Mouse (Mus musculus): ENCODE data around the gene Abcd3. TPM values are rescaled to one million over a fixed set of nuclear protein-coding genes. Genes with fewer than 3 reads are reported as not detected.

Gene Abcd3
- polyA plus RNA-seq, 1 experiment from 2014 or later = 53.5 TPM

- ATAC-seq (ENCODE audit: low read depth) (no peak), DNase-seq (ENCODE audit: low spot score) (no peak)
- WGBS = 65% methylated on average over 9 of the region's 9 CpGs
- Histone ChIP-seq H3K36me3 (ENCODE audit: control insufficient read depth, insufficient read depth, low read length) (no peaks in the 10 kb centered on the region; the same call in 1 of the 2 replicates), H3K27ac (replicated peaks; ENCODE audit: low read depth, low read length) (no peak overlapping the region), H3K4me1 (ENCODE audit: control insufficient read depth, insufficient read depth, low read length) (0 out of 2 replicates have a peak, but pooled peaks cover 4% of the 10 kb centered on the region), H3K27me3 (replicated peaks; ENCODE audit: control insufficient read depth, insufficient read depth, low read length) (no peaks in the 10 kb centered on the region), H3K9me3 (ENCODE audit: control insufficient read depth, low read length) (no peaks in the 10 kb centered on the region), H3K4me2 (ENCODE audit: low read depth, low read length) (no peak overlapping the region), H3K9ac (ENCODE audit: low read depth, low read length) (no peak overlapping the region), H3K4me3 (ENCODE audit: low read depth, low read length) (no peak overlapping the region)
These were observed 76.3 kb downstream of the Abcd3 start for GRCm38 (mm10) chr3:121738742-121739342.

GRCm38 (mm10) chr3:121737901-121738300 is 77.2 kb downstream of the Abcd3 start:
- Histone ChIP-seq H3K4me3 (ENCODE audit: low read depth, low read length) (no peak overlapping the region), H3K4me2 (ENCODE audit: low read depth, low read length) (no peak overlapping the region), H3K9me3 (ENCODE audit: control insufficient read depth, low read length) (no peaks in the 10 kb centered on the region), H3K27ac (replicated peaks; ENCODE audit: low read depth, low read length) (no peak overlapping the region), H3K27me3 (replicated peaks; ENCODE audit: control insufficient read depth, insufficient read depth, low read length) (no peaks in the 10 kb centered on the region), H3K4me1 (ENCODE audit: control insufficient read depth, insufficient read depth, low read length) (0 out of 2 replicates have a peak, but pooled peaks cover 4% of the 10 kb centered on the region), H3K36me3 (ENCODE audit: control insufficient read depth, insufficient read depth, low read length) (no peaks in the 10 kb centered on the region; the same call in 1 of the 2 replicates), H3K9ac (ENCODE audit: low read depth, low read length) (no peak overlapping the region)
- WGBS = 76% methylated on average over 2 of the region's 2 CpGs
- no peak for ATAC-seq (ENCODE audit: low read depth)
- DNase-seq (ENCODE audit: low spot score) = no peak

DNA sequence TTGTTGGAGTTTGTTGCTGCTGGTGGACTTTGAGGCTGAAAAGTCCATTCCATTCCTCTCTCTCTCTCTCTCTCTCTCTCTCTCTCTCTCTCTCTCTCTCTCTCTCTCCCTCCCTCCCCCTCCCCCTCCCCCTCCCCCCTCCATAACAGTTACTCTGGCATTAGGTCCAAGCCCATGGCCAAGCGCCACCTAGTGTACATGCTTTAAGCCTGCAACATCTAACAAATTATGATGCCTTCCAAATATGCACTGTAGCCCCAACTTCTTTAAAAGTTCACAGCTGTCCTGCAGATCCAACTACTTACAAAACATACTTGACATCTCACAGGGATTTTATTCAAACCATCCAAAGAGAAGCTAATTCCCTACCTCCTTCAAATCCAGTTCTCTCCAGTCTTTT is 77.6 kb downstream of the Abcd3 start:
- no peak overlapping the region for H3K4me3 ChIP-seq (ENCODE audit: low read depth, low read length)
- no peak overlapping the region for H3K4me2 ChIP-seq (ENCODE audit: low read depth, low read length)
- H3K27ac ChIP-seq (replicated peaks; ENCODE audit: low read depth, low read length) = no peak overlapping the region
- 33% methylated on average over 1 of the region's 1 CpGs for WGBS
- no peaks in the 10 kb centered on the region; the same call in 1 of the 2 replicates for H3K36me3 ChIP-seq (ENCODE audit: control insufficient read depth, insufficient read depth, low read length)
- DNase-seq (ENCODE audit: low spot score) (no peak), ATAC-seq (ENCODE audit: low read depth) (no peak)
- no peaks in the 10 kb centered on the region for H3K27me3 ChIP-seq (replicated peaks; ENCODE audit: control insufficient read depth, insufficient read depth, low read length)
- H3K9me3 ChIP-seq (ENCODE audit: control insufficient read depth, low read length) = no peaks in the 10 kb centered on the region
- no peak overlapping the region for H3K9ac ChIP-seq (ENCODE audit: low read depth, low read length)
- H3K4me1 ChIP-seq (ENCODE audit: control insufficient read depth, insufficient read depth, low read length) = 0 out of 2 replicates have a peak, but pooled peaks cover 4% of the 10 kb centered on the region

DNA sequence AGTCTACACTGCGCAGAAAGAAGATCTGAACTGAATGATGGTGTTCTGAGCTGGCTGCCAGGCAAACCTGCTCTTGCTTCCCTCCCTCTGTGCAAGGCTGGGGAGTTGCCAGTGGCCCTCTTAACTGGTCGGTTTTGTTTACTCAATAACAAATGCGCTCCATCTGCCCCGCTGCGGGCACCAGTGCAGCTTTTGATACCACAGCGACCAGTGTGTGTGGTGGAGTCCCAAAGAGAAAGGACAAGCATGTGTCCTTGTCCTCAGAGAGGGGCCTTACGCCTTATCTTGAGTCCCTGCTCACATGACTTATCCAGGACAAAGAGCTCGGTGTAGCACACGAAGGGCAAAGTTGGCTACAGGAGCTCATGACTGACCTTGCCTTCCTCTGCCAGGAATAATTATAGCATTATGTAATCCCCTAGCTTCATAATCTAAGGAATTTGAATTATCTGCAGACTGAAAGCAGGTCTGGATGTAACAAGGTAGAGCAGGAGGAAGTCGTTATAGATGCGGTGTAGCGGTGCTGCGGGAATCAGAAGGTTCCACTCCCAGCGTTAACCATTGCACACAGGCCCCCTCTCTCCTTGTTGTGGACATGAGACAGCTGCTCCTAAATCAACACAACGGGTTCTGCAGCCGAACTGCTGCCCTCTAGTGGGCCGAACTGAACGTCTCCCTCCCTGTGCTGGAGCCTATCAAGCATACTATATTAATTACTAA is 78.9 kb downstream of the Abcd3 start:
- H3K4me2 ChIP-seq (ENCODE audit: low read depth, low read length) = 0 out of 2 replicates have a peak overlapping the region, but pooled peaks have one; percentile 2
- no peak overlapping the region for H3K9ac ChIP-seq (ENCODE audit: low read depth, low read length)

GRCm38 (mm10) chr3:121735542-121735941 is 79.6 kb downstream of the Abcd3 start:
- H3K27ac ChIP-seq (replicated peaks; ENCODE audit: low read depth, low read length) = no peak overlapping the region
- no peak for ATAC-seq (ENCODE audit: low read depth)

More for the DNA sequence above, 78.9 kb downstream of the Abcd3 start:
- no peak overlapping the region for H3K27ac ChIP-seq (replicated peaks; ENCODE audit: low read depth, low read length)
- H3K9me3 ChIP-seq (ENCODE audit: control insufficient read depth, low read length) = no peaks in the 10 kb centered on the region
- DNase-seq (ENCODE audit: low spot score) = peak; percentile 81
- H3K4me3 ChIP-seq (ENCODE audit: low read depth, low read length) = no peak overlapping the region
- ATAC-seq (ENCODE audit: low read depth) = peak; percentile 86
- H3K36me3 ChIP-seq (ENCODE audit: control insufficient read depth, insufficient read depth, low read length) = peaks cover 10% of the 10 kb centered on the region; the same call in 1 of the 2 replicates
- 0 out of 2 replicates have a peak, but pooled peaks cover 4% of the 10 kb centered on the region for H3K4me1 ChIP-seq (ENCODE audit: control insufficient read depth, insufficient read depth, low read length)
- H3K27me3 ChIP-seq (replicated peaks; ENCODE audit: control insufficient read depth, insufficient read depth, low read length) = no peaks in the 10 kb centered on the region
- WGBS = 29% methylated on average over 18 of the region's 18 CpGs

GRCm38 (mm10) chr3:121729678-121730077 is 85.4 kb downstream of the Abcd3 start:
- Histone ChIP-seq H3K4me3 (ENCODE audit: low read depth, low read length) (no peak overlapping the region), H3K4me1 (ENCODE audit: control insufficient read depth, insufficient read depth, low read length) (no peaks in the 10 kb centered on the region), H3K9me3 (ENCODE audit: control insufficient read depth, low read length) (no peaks in the 10 kb centered on the region), H3K27ac (replicated peaks; ENCODE audit: low read depth, low read length) (no peak overlapping the region), H3K9ac (ENCODE audit: low read depth, low read length) (no peak overlapping the region), H3K27me3 (replicated peaks; ENCODE audit: control insufficient read depth, insufficient read depth, low read length) (no peaks in the 10 kb centered on the region), H3K4me2 (ENCODE audit: low read depth, low read length) (no peak overlapping the region), H3K36me3 (ENCODE audit: control insufficient read depth, insufficient read depth, low read length) (peaks cover 11% of the 10 kb centered on the region; the same call in 1 of the 2 replicates)
- DNase-seq (ENCODE audit: low spot score) (no peak), ATAC-seq (ENCODE audit: low read depth) (no peak)
- WGBS = 88% methylated on average over 4 of the region's 4 CpGs

More at GRCm38 (mm10) chr3:121735542-121735941, 79.6 kb downstream of the Abcd3 start:
- Histone ChIP-seq H3K4me1 (ENCODE audit: control insufficient read depth, insufficient read depth, low read length) (0 out of 2 replicates have a peak, but pooled peaks cover 4% of the 10 kb centered on the region), H3K4me3 (ENCODE audit: low read depth, low read length) (no peak overlapping the region), H3K36me3 (ENCODE audit: control insufficient read depth, insufficient read depth, low read length) (peaks cover 11% of the 10 kb centered on the region; the same call in 1 of the 2 replicates), H3K4me2 (ENCODE audit: low read depth, low read length) (no peak overlapping the region), H3K27me3 (replicated peaks; ENCODE audit: control insufficient read depth, insufficient read depth, low read length) (no peaks in the 10 kb centered on the region), H3K9ac (ENCODE audit: low read depth, low read length) (no peak overlapping the region), H3K9me3 (ENCODE audit: control insufficient read depth, low read length) (no peaks in the 10 kb centered on the region)
- DNase-seq (ENCODE audit: low spot score) = no peak
- WGBS = 76% methylated on average over 7 of the region's 7 CpGs

GRCm38 (mm10) chr3:121725651-121726050 is 89.5 kb downstream of the Abcd3 start:
- WGBS = 71% methylated on average over 10 of the region's 10 CpGs
- H3K4me3 ChIP-seq (ENCODE audit: low read depth, low read length) = peak overlapping the region; percentile 11; the same call in 1 of the 2 replicates
- no peak overlapping the region for H3K9ac ChIP-seq (ENCODE audit: low read depth, low read length)
- peaks cover 9% of the 10 kb centered on the region; the same call in 1 of the 2 replicates for H3K4me1 ChIP-seq (ENCODE audit: control insufficient read depth, insufficient read depth, low read length)
- DNase-seq (ENCODE audit: low spot score) (no peak), ATAC-seq (ENCODE audit: low read depth) (no peak)
- no peak overlapping the region for H3K27ac ChIP-seq (replicated peaks; ENCODE audit: low read depth, low read length)
- no peaks in the 10 kb centered on the region for H3K36me3 ChIP-seq (ENCODE audit: control insufficient read depth, insufficient read depth, low read length)
- H3K4me2 ChIP-seq (ENCODE audit: low read depth, low read length) = peak overlapping the region; percentile 11; the same call in 1 of the 2 replicates
- peaks cover 9% of the 10 kb centered on the region; the same call in 1 of the 2 replicates for H3K27me3 ChIP-seq (replicated peaks; ENCODE audit: control insufficient read depth, insufficient read depth, low read length)
- no peaks in the 10 kb centered on the region for H3K9me3 ChIP-seq (ENCODE audit: control insufficient read depth, low read length)

- Histone ChIP-seq H3K9me3 (ENCODE audit: control insufficient read depth, low read length) (no peaks in the 10 kb centered on the region), H3K27me3 (replicated peaks; ENCODE audit: control insufficient read depth, insufficient read depth, low read length) (peaks cover 9% of the 10 kb centered on the region; the same call in 1 of the 2 replicates), H3K4me1 (ENCODE audit: control insufficient read depth, insufficient read depth, low read length) (peaks cover 9% of the 10 kb centered on the region; the same call in 1 of the 2 replicates), H3K4me3 (ENCODE audit: low read depth, low read length) (peak overlapping the region; percentile 74), H3K9ac (ENCODE audit: low read depth, low read length) (peak overlapping the region; percentile 66; the same call in 1 of the 2 replicates), H3K4me2 (ENCODE audit: low read depth, low read length) (peak overlapping the region; percentile 83), H3K36me3 (ENCODE audit: control insufficient read depth, insufficient read depth, low read length) (no peaks in the 10 kb centered on the region), H3K27ac (replicated peaks; ENCODE audit: low read depth, low read length) (no peak overlapping the region)
- ATAC-seq (ENCODE audit: low read depth) (no peak), DNase-seq (ENCODE audit: low spot score) (no peak)
- WGBS = 19% methylated on average over 12 of the region's 12 CpGs
These were observed 90.5 kb downstream of the Abcd3 start for GRCm38 (mm10) chr3:121724553-121724952.
